Mouse (Mus musculus) midbrain, embryonic 12.5 days (tissue): ENCODE data around the gene Dbndd2. TPM values are rescaled to one million over a fixed set of nuclear protein-coding genes. Genes with fewer than 3 reads are reported as not detected.

Source experiments
- ATAC-seq: fragments of 200-750 bp; cut with Nextera tagmentation; 2 replicates; pipeline ENCODE4 v1.8.0; 2017; ENCODE audit warnings: low read depth, moderate TSS enrichment, moderate library complexity; ENCODE audit not compliant: low FRiP score
- H3K27ac ChIP-seq: fragments of 300-500 bp; sonication (generic); replicated peaks from 2 replicates; pipeline ENCODE4 v1.5.1; 2016; ENCODE audit warnings: mild to moderate bottlenecking
- H3K27me3 ChIP-seq: fragments of 300-500 bp; sonication (generic); 2 replicates; pipeline ENCODE4 v1.6.1; 2016; ENCODE audit warnings: mild to moderate bottlenecking
- H3K36me3 ChIP-seq: fragments of 300-500 bp; sonication (generic); 2 replicates; pipeline ENCODE4 v1.6.1; 2016
- H3K4me1 ChIP-seq: fragments of 300-500 bp; sonication (generic); 2 replicates; pipeline ENCODE4 v1.6.1; 2016
- H3K4me2 ChIP-seq: fragments of 300-500 bp; sonication (generic); replicated peaks from 2 replicates; pipeline ENCODE4 v1.6.1; 2016; ENCODE audit warnings: mild to moderate bottlenecking, moderate library complexity
- H3K4me3 ChIP-seq: fragments of 300-500 bp; sonication (generic); 2 replicates; pipeline ENCODE4 v1.5.1; 2016; ENCODE audit warnings: mild to moderate bottlenecking
- H3K9ac ChIP-seq: fragments of 300-500 bp; sonication (generic); replicated peaks from 2 replicates; pipeline ENCODE4 v1.6.1; 2016; ENCODE audit warnings: mild to moderate bottlenecking, moderate library complexity
- H3K9me3 ChIP-seq: fragments of 300-500 bp; sonication (generic); 2 replicates; pipeline ENCODE4 v1.6.1; 2016; ENCODE audit warnings: mild to moderate bottlenecking
- WGBS: fragments of 180-500 bp; shearing (Covaris S2); methylation state at CpG from one replicate; pipeline ENCODE4 v1.1.7; 2016; 5-methylcytosine and 5-hydroxymethylcytosine counted together
- polyA plus RNA-seq: library from polyadenylated mRNA; unstranded; fragments of >200 nt; fragmentation: Nextera tagmentation; extraction: Ambion mirVana; gene quantifications from 2 replicates; pipeline ENCODE4 v1.2.1, GENCODE M21; 2016

Gene Dbndd2
- 4.7 and 6.0 TPM in 2 replicates for polyA plus RNA-seq

DNA sequence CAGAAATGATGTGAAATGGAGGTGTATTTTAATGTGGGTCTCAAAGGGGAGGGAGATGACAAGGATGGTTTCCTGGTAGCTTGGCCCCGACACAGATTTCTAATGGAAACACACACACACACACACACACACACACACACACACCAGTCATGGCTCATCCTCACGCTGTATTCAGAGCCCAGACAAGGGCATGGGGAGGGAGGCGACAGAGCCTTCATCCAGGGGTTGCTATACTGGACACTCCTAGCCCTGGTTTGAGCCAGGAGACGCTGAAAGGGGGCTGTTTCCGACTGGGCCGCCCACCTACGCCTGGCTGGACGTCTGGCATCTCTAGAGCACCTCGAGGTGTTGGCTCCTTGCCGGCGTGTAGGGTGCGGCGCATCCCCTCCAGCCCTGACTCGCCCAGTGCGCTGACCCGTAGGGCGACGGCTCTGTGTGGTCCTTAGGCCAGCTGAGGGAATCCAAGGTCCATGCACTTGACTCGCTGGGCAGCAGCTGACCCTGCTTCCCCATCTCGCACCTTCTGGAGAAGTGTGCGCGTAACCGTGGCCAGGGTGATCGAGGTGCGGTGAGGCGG, at the start of gene Dbndd2:
Gene Dbndd2, plus strand, starts transcription at position 426 of the 577 bp plus-strand sequence.
- peak; percentile 41; the same call in 1 of the 2 replicates for ATAC-seq
- H3K27me3 ChIP-seq = peaks cover 53% of the 10 kb centered on the region
- 2% methylated on average over 26 of the region's 26 CpGs for WGBS

DNA sequence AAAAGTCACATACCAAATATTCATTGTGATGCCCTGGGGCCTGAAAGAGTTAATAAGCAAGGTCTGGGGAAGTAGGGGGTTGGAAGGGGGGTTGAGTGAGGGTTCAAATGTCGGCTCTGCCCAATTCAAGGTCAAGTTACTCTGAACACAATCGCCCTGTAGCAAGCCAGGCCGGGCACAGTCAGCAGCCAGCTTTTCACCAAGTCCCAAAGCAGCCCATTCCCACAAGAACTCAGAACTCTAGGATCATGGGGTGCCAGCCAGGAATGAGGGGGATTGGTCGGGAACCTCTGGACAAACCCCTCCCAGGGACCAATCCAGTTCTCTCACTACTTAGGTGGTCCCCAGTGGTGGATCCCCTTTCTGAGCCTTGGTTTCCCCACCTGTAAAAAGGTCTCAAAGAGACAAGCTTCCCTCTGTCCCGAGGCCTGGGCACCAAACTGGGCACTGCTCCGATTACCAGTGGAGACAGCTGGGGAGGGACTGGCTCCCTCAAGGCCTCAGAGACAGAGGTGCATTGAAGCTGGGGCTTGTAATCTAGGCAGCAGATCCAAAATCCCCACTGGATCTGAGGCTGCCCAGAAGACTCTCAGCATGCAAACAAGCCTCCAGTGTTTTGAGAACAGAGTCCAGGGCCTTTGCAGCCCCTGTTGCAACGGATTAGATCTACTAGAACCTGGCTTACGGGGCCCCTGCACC, 49.5 kb upstream of the Dbndd2 start:
- Histone ChIP-seq H3K9me3 (no peaks in the 10 kb centered on the region), H3K27ac (no peak overlapping the region), H3K27me3 (peaks cover 16% of the 10 kb centered on the region), H3K9ac (no peak overlapping the region), H3K36me3 (no peaks in the 10 kb centered on the region), H3K4me1 (peaks cover 20% of the 10 kb centered on the region), H3K4me3 (no peak overlapping the region), H3K4me2 (no peak overlapping the region)
- ATAC-seq = no peak
- 20% methylated on average over 8 of the region's 8 CpGs for WGBS

More for the DNA sequence above, at the start of gene Dbndd2:
- Histone ChIP-seq H3K36me3 (peaks cover 7% of the 10 kb centered on the region; the same call in 1 of the 2 replicates), H3K9ac (peak within 1 kb of the TSS; percentile 64), H3K9me3 (no peaks in the 10 kb centered on the region), H3K4me1 (peaks cover 18% of the 10 kb centered on the region), H3K4me3 (peak within 1 kb of the TSS; percentile 76), H3K27ac (no peak within 1 kb of the TSS), H3K4me2 (peak within 1 kb of the TSS; percentile 100)

DNA sequence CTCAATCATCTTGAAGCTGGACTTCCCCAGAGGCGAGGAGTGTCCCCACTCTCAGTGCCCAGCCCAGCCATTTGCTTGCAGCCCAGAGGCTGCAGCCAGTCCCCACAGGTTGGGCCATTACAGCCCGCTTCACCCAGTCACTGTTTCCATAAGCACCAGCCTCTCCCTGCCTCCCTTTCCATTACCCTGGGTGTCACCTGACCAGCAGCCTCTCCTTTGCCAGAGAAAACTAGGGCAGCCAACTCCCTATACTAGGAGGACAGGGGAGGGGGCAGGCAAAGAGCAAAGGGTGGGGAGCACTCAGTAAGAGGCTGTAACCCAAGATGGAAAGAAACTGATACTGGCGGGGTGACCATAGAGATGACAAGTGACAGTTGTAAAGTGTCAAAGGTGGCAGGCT, 48.9 kb upstream of the Dbndd2 start:
- Histone ChIP-seq H3K36me3 (no peaks in the 10 kb centered on the region), H3K4me3 (no peak overlapping the region), H3K9me3 (no peaks in the 10 kb centered on the region), H3K4me1 (peaks cover 26% of the 10 kb centered on the region), H3K9ac (no peak overlapping the region), H3K27me3 (peaks cover 22% of the 10 kb centered on the region), H3K4me2 (no peak overlapping the region), H3K27ac (no peak overlapping the region)
- no peak for ATAC-seq
- 40% methylated on average over 3 of the region's 3 CpGs for WGBS

DNA sequence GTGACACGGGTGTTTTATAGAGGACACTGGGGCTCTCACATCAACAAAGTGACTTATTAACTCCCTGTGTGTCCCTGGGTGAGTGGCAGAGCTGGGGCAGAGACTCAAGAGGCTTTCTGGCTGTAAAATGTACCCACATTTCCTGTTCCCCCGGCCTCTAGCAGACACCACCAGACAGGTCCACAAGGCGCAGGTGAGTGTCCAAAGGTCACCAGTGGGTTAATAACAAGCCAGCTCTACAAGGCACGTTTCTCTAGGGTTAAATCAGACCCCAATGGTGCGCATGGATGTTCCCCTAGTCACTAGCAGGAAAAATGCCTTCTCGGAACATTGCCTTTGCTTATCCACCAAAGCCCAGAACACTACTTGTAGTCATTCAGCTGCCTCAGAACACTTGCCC, 48.2 kb upstream of the Dbndd2 start:
- H3K36me3 ChIP-seq = no peaks in the 10 kb centered on the region
- H3K9ac ChIP-seq = no peak overlapping the region
- peaks cover 28% of the 10 kb centered on the region for H3K27me3 ChIP-seq
- WGBS = 82% methylated on average over 6 of the region's 6 CpGs
- no peak for ATAC-seq
- no peak overlapping the region for H3K27ac ChIP-seq
- no peak overlapping the region for H3K4me3 ChIP-seq
- H3K9me3 ChIP-seq = no peaks in the 10 kb centered on the region
- no peak overlapping the region for H3K4me2 ChIP-seq
- peaks cover 26% of the 10 kb centered on the region for H3K4me1 ChIP-seq

DNA sequence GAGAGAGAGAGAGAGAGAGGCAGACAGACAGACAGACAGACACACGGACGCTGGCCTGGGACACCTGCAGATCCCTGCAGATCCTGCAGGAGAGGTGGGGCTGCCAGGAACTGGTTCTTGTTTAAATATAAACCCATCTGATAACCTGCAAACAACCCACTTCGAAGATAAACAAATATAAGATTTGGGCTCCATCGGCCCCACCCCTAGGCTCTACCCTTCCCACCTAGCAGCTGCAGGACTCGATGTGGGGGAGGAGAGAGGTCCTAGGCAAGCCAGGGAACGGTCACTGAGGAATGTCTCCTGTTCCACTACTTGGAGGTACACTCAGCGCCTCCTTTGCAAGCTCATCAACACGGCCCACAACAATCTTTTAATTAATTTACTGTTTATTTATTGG, 47.6 kb upstream of the Dbndd2 start:
- peaks cover 29% of the 10 kb centered on the region for H3K27me3 ChIP-seq
- H3K36me3 ChIP-seq = no peaks in the 10 kb centered on the region
- H3K27ac ChIP-seq = no peak overlapping the region
- 74% methylated on average over 8 of the region's 8 CpGs for WGBS
- no peak overlapping the region for H3K4me2 ChIP-seq
- H3K9me3 ChIP-seq = no peaks in the 10 kb centered on the region
- H3K4me1 ChIP-seq = peaks cover 27% of the 10 kb centered on the region
- ATAC-seq = no peak
- no peak overlapping the region for H3K4me3 ChIP-seq
- no peak overlapping the region for H3K9ac ChIP-seq

DNA sequence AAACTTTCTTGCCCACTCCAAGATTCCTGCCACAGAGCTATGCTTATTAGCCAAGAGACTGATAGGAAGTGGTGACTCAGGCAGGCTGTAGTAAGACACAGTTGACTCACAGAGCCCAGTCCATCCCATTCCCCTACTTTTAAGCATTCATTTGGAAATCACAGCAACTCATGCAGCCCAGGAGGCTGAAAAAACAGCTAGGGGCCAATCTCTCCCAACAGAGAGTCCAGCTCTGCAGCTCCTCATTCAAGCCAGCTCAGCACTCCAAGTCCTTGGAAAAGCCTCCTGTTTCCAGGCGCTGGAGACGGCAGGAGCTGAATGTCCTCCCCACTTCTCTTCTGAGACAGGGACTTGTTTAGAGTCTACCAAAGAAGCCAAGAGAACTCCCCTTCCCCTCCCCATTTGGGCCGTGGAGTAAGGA, 46.9 kb upstream of the Dbndd2 start:
- H3K4me1 ChIP-seq = peaks cover 32% of the 10 kb centered on the region
- WGBS = 73% methylated on average over 3 of the region's 3 CpGs

DNA sequence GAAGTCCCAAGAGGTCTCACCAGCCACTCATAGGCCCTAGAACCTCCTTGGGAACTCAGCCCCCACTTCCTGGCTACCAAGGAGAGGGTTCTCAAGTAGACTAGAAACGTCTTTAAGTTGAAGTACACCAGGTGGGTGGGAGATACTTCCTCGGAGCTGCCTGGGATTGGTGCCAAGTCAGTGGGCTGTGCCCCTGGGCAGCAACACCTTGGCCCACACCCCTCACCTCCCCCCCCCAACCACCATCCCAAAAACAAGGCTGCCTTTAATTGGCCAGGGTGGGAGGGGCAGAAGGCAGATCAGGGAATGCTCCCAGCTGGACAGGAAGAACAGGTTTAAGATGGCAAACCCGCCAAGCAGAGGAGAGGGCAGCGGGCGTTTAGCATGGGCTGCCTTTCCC, 45.6 kb upstream of the Dbndd2 start:
- H3K27me3 ChIP-seq = peaks cover 29% of the 10 kb centered on the region
- no peak overlapping the region for H3K27ac ChIP-seq
- no peak overlapping the region for H3K9ac ChIP-seq
- H3K36me3 ChIP-seq = no peaks in the 10 kb centered on the region
- no peak overlapping the region for H3K4me2 ChIP-seq
- H3K4me1 ChIP-seq = peaks cover 32% of the 10 kb centered on the region
- WGBS = 84% methylated on average over 5 of the region's 5 CpGs
- H3K9me3 ChIP-seq = no peaks in the 10 kb centered on the region
- H3K4me3 ChIP-seq = no peak overlapping the region
- ATAC-seq = no peak

More for the DNA sequence above, 46.9 kb upstream of the Dbndd2 start:
- H3K4me2 ChIP-seq = no peak overlapping the region
- no peak for ATAC-seq
- H3K27ac ChIP-seq = no peak overlapping the region
- H3K9me3 ChIP-seq = no peaks in the 10 kb centered on the region
- peaks cover 29% of the 10 kb centered on the region for H3K27me3 ChIP-seq
- no peaks in the 10 kb centered on the region for H3K36me3 ChIP-seq
- no peak overlapping the region for H3K9ac ChIP-seq
- no peak overlapping the region for H3K4me3 ChIP-seq

DNA sequence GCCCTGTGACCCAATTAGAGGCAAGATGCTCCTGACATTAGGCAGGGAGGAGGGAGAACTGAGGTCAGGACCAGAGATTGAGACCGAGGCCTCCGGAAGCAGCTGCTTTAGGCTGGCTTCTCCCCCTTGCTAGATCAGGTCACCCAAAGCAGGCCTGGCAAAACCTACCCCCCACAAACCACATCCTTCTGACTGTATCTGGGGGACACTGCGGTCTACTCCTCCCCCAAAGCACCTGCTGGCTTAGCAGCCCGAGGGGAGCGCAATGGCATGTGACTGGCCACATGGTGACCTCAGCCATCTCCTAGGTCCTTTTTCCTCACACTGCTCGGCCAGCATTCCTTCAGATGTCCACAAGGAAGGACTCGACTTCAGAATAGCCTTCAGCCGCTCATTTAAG, 44.8 kb upstream of the Dbndd2 start:
- H3K9me3 ChIP-seq = no peaks in the 10 kb centered on the region
- 0 out of 2 replicates have a peak overlapping the region, but pooled peaks have one; percentile 11 for H3K9ac ChIP-seq
- peaks cover 32% of the 10 kb centered on the region for H3K4me1 ChIP-seq
- H3K4me2 ChIP-seq = no peak overlapping the region
- H3K27me3 ChIP-seq = peaks cover 29% of the 10 kb centered on the region
- no peak overlapping the region for H3K27ac ChIP-seq
- ATAC-seq = no peak
- H3K4me3 ChIP-seq = no peak overlapping the region
- WGBS = 34% methylated on average over 8 of the region's 8 CpGs
- no peaks in the 10 kb centered on the region for H3K36me3 ChIP-seq

DNA sequence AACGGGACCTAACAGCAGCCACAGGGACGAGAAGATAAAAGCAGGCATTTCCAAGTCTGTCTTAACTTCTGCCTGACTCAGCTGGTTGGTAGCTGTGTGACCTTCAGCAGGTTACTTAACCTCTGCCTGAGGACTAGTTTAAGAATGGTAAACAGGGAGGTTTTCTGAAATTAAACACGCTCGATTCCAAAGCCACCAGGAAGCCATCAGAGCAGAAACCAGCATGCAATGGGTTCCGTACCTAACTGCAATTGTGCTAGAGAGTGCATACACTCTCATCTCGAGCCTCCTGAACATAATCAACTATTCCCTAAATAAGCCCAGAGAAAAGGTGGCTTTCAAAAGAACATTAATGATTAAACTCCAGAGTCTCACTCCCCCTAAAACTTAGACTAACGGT, 44.2 kb upstream of the Dbndd2 start:
- H3K4me2 ChIP-seq = peak overlapping the region; percentile 91
- H3K4me3 ChIP-seq = no peak overlapping the region; the same call in 1 of the 2 replicates
- no peaks in the 10 kb centered on the region for H3K36me3 ChIP-seq
- H3K9ac ChIP-seq = 0 out of 2 replicates have a peak overlapping the region, but pooled peaks have one; percentile 11
- H3K27ac ChIP-seq = no peak overlapping the region
- no peaks in the 10 kb centered on the region for H3K9me3 ChIP-seq
- 35% methylated on average over 7 of the region's 7 CpGs for WGBS
- H3K27me3 ChIP-seq = peaks cover 29% of the 10 kb centered on the region
- ATAC-seq = no peak
- H3K4me1 ChIP-seq = peaks cover 26% of the 10 kb centered on the region

DNA sequence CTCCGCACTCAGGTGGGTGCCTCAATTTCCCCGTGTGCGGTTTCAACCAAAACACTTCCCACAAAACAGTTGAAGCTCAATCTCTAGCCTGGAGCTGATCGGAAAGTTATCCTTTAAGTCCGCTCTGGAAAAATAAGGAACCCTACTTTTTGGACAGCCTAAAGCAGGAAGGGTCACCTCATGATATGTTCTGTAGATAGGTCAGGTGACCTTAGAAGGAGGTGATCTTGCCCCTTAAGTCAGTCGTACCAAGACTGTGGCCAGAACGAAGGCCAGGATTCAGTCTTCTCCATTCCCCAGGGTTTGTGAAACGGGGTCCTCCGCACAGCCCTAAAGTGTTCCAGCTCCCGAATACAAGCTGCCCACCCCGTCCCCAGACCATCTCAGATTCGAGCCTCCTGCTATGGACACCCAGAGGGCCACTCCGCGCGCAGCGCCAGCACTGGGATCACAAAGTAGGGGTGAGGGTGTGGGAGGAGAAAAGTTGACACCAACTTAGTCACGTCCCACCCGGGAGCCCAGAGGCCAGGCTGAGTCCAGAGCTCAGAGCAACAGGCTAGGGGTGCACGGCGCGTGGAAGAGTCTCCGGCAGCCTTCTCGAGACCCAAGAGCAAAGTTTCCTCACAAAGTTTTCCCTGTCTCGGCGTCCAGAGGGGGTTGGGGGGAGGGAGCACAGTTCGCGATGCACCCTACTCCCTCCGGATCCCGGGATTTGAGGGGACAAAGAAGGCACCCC, 43.4 kb upstream of the Dbndd2 start:
- peaks cover 29% of the 10 kb centered on the region for H3K27me3 ChIP-seq
- 0 out of 2 replicates have a peak, but pooled peaks have one; percentile 54 for ATAC-seq
- WGBS = 3% methylated on average over 29 of the region's 29 CpGs
- no peaks in the 10 kb centered on the region for H3K36me3 ChIP-seq
- H3K4me1 ChIP-seq = peaks cover 24% of the 10 kb centered on the region
- peak overlapping the region; percentile 91 for H3K4me2 ChIP-seq
- no peaks in the 10 kb centered on the region for H3K9me3 ChIP-seq
- H3K27ac ChIP-seq = no peak overlapping the region
- H3K9ac ChIP-seq = peak overlapping the region; percentile 62
- peak overlapping the region; percentile 52 for H3K4me3 ChIP-seq

DNA sequence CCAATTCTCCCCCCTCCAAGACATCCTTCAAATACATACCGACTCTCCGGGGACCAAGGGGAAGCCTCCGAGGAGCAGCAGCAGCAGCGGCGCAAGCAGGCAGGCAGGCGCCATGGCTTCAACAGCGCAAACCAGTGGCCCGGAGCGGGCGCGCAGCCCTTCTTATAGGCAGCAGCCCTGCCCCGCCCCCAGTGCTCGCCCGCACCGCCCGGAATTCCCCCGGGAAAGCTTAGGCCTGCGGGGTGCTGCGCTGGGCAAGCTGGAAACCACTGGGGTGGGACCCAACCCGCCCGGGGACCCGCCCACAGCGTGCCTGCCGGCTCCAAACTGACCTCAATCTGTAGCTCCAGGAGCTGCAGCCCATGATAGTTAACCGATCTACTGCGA, 42.9 kb upstream of the Dbndd2 start:
- no peak overlapping the region for H3K27ac ChIP-seq
- H3K4me2 ChIP-seq = peak overlapping the region; percentile 91
- no peaks in the 10 kb centered on the region for H3K36me3 ChIP-seq
- under 1% methylated on average over 26 of the region's 26 CpGs for WGBS
- peaks cover 24% of the 10 kb centered on the region for H3K4me1 ChIP-seq
- H3K4me3 ChIP-seq = peak overlapping the region; percentile 52
- ATAC-seq = peak; percentile 93
- H3K9ac ChIP-seq = peak overlapping the region; percentile 62
- no peaks in the 10 kb centered on the region for H3K9me3 ChIP-seq
- peaks cover 29% of the 10 kb centered on the region for H3K27me3 ChIP-seq
